Mouse (Mus musculus): ENCODE results near the gene Gm20661. TPM values are rescaled to one million over a fixed set of nuclear protein-coding genes. Genes with fewer than 3 reads are reported as not detected.

The Gm20661 gene
- polyA plus RNA-seq, 1 experiment: 0.58 TPM

GRCm38 (mm10) chr9:107957141-107957540, 25.7 kb upstream of the Gm20661 start:
- WGBS: 87% methylated on average over 6 of the region's 6 CpGs
- no peak for DNase-seq
- TF ChIP-seq CTCF (IDR thresholded peaks at IDR 0.05; ENCODE audit: borderline replicate concordance, control insufficient read depth, extremely low read depth, insufficient read depth, low read length, poor library complexity) (no peak), POLR2A (IDR thresholded peaks at IDR 0.05; ENCODE audit: control insufficient read depth, extremely low read depth, insufficient read depth, low read length, poor library complexity) (no peak)
- no peak overlapping the region for H3K27ac ChIP-seq (ENCODE audit: control insufficient read depth, insufficient read depth, low read length)
- H3K36me3 ChIP-seq (ENCODE audit: control insufficient read depth, insufficient read depth, low read length): peaks cover 9% of the 10 kb centered on the region; the same call in 1 of the 2 replicates
- no peaks in the 10 kb centered on the region for H3K27me3 ChIP-seq (ENCODE audit: control insufficient read depth, insufficient read depth, low read length)
- no peaks in the 10 kb centered on the region for H3K4me1 ChIP-seq (replicated peaks; ENCODE audit: control insufficient read depth, insufficient read depth, low read length)
- no peak overlapping the region for H3K4me3 ChIP-seq (ENCODE audit: control insufficient read depth, insufficient read depth, low read length)

GRCm38 (mm10) chr9:107959896-107960295, 23.0 kb upstream of the Gm20661 start:
- 94% methylated on average over 6 of the region's 6 CpGs for WGBS
- no peak for TF ChIP-seq CTCF (IDR thresholded peaks at IDR 0.05; ENCODE audit: borderline replicate concordance, control insufficient read depth, extremely low read depth, insufficient read depth, low read length, poor library complexity)
- DNase-seq: no peak
- Histone ChIP-seq H3K27ac (ENCODE audit: control insufficient read depth, insufficient read depth, low read length) (no peak overlapping the region), H3K4me1 (replicated peaks; ENCODE audit: control insufficient read depth, insufficient read depth, low read length) (no peaks in the 10 kb centered on the region), H3K4me3 (ENCODE audit: control insufficient read depth, insufficient read depth, low read length) (no peak overlapping the region), H3K36me3 (ENCODE audit: control insufficient read depth, insufficient read depth, low read length) (peaks cover 9% of the 10 kb centered on the region; the same call in 1 of the 2 replicates), H3K27me3 (ENCODE audit: control insufficient read depth, insufficient read depth, low read length) (no peaks in the 10 kb centered on the region)

GRCm38 (mm10) chr9:107960928-107961327, 21.9 kb upstream of the Gm20661 start:
- DNase-seq: no peak
- Histone ChIP-seq H3K4me3 (ENCODE audit: control insufficient read depth, insufficient read depth, low read length) (no peak overlapping the region), H3K27ac (ENCODE audit: control insufficient read depth, insufficient read depth, low read length) (no peak overlapping the region), H3K27me3 (ENCODE audit: control insufficient read depth, insufficient read depth, low read length) (no peaks in the 10 kb centered on the region), H3K36me3 (ENCODE audit: control insufficient read depth, insufficient read depth, low read length) (peaks cover 9% of the 10 kb centered on the region; the same call in 1 of the 2 replicates), H3K4me1 (replicated peaks; ENCODE audit: control insufficient read depth, insufficient read depth, low read length) (no peaks in the 10 kb centered on the region)
- TF ChIP-seq CTCF (IDR thresholded peaks at IDR 0.05; ENCODE audit: borderline replicate concordance, control insufficient read depth, extremely low read depth, insufficient read depth, low read length, poor library complexity) (no peak), POLR2A (IDR thresholded peaks at IDR 0.05; ENCODE audit: control insufficient read depth, extremely low read depth, insufficient read depth, low read length, poor library complexity) (no peak)
- WGBS: 58% methylated on average over 4 of the region's 4 CpGs

- DNase-seq: no peak
- Histone ChIP-seq H3K4me3 (ENCODE audit: control insufficient read depth, insufficient read depth, low read length) (no peak overlapping the region), H3K36me3 (ENCODE audit: control insufficient read depth, insufficient read depth, low read length) (peaks cover 9% of the 10 kb centered on the region; the same call in 1 of the 2 replicates), H3K27me3 (ENCODE audit: control insufficient read depth, insufficient read depth, low read length) (no peaks in the 10 kb centered on the region), H3K4me1 (replicated peaks; ENCODE audit: control insufficient read depth, insufficient read depth, low read length) (no peaks in the 10 kb centered on the region), H3K27ac (ENCODE audit: control insufficient read depth, insufficient read depth, low read length) (no peak overlapping the region)
- WGBS: 96% methylated on average over 10 of the region's 10 CpGs
- TF ChIP-seq POLR2A (IDR thresholded peaks at IDR 0.05; ENCODE audit: control insufficient read depth, extremely low read depth, insufficient read depth, low read length, poor library complexity) (no peak), CTCF (IDR thresholded peaks at IDR 0.05; ENCODE audit: borderline replicate concordance, control insufficient read depth, extremely low read depth, insufficient read depth, low read length, poor library complexity) (no peak)
Measured at GRCm38 (mm10) chr9:107961351-107961762, 21.5 kb upstream of the Gm20661 start.

- DNase-seq: no peak
- 81% methylated on average over 5 of the region's 5 CpGs for WGBS
- H3K36me3 ChIP-seq (ENCODE audit: control insufficient read depth, insufficient read depth, low read length): peaks cover 9% of the 10 kb centered on the region; the same call in 1 of the 2 replicates
Measured at GRCm38 (mm10) chr9:107961881-107962280, 21.0 kb upstream of the Gm20661 start.

GRCm38 (mm10) chr9:107962916-107963315, 19.9 kb upstream of the Gm20661 start:
- TF ChIP-seq CTCF (IDR thresholded peaks at IDR 0.05; ENCODE audit: borderline replicate concordance, control insufficient read depth, extremely low read depth, insufficient read depth, low read length, poor library complexity) (no peak), POLR2A (IDR thresholded peaks at IDR 0.05; ENCODE audit: control insufficient read depth, extremely low read depth, insufficient read depth, low read length, poor library complexity) (no peak)
- H3K4me3 ChIP-seq (ENCODE audit: control insufficient read depth, insufficient read depth, low read length): no peak overlapping the region
- no peaks in the 10 kb centered on the region for H3K4me1 ChIP-seq (replicated peaks; ENCODE audit: control insufficient read depth, insufficient read depth, low read length)
- DNase-seq: no peak
- no peaks in the 10 kb centered on the region for H3K27me3 ChIP-seq (ENCODE audit: control insufficient read depth, insufficient read depth, low read length)
- WGBS: 97% methylated on average over 9 of the region's 9 CpGs
- no peaks in the 10 kb centered on the region; the same call in 1 of the 2 replicates for H3K36me3 ChIP-seq (ENCODE audit: control insufficient read depth, insufficient read depth, low read length)
- H3K27ac ChIP-seq (ENCODE audit: control insufficient read depth, insufficient read depth, low read length): no peak overlapping the region

More at GRCm38 (mm10) chr9:107961881-107962280, 21.0 kb upstream of the Gm20661 start:
- H3K27me3 ChIP-seq (ENCODE audit: control insufficient read depth, insufficient read depth, low read length): no peaks in the 10 kb centered on the region
- H3K4me1 ChIP-seq (replicated peaks; ENCODE audit: control insufficient read depth, insufficient read depth, low read length): no peaks in the 10 kb centered on the region
- H3K4me3 ChIP-seq (ENCODE audit: control insufficient read depth, insufficient read depth, low read length): no peak overlapping the region
- H3K27ac ChIP-seq (ENCODE audit: control insufficient read depth, insufficient read depth, low read length): no peak overlapping the region
- TF ChIP-seq POLR2A (IDR thresholded peaks at IDR 0.05; ENCODE audit: control insufficient read depth, extremely low read depth, insufficient read depth, low read length, poor library complexity): no peak
- TF ChIP-seq CTCF (IDR thresholded peaks at IDR 0.05; ENCODE audit: borderline replicate concordance, control insufficient read depth, extremely low read depth, insufficient read depth, low read length, poor library complexity): no peak

- Histone ChIP-seq H3K27ac (ENCODE audit: control insufficient read depth, insufficient read depth, low read length) (no peak overlapping the region), H3K27me3 (ENCODE audit: control insufficient read depth, insufficient read depth, low read length) (no peaks in the 10 kb centered on the region), H3K4me1 (replicated peaks; ENCODE audit: control insufficient read depth, insufficient read depth, low read length) (no peaks in the 10 kb centered on the region), H3K36me3 (ENCODE audit: control insufficient read depth, insufficient read depth, low read length) (no peaks in the 10 kb centered on the region), H3K4me3 (ENCODE audit: control insufficient read depth, insufficient read depth, low read length) (no peak overlapping the region)
- WGBS: 17% methylated on average over 5 of the region's 5 CpGs
- no peak for TF ChIP-seq POLR2A (IDR thresholded peaks at IDR 0.05; ENCODE audit: control insufficient read depth, extremely low read depth, insufficient read depth, low read length, poor library complexity)
- TF ChIP-seq CTCF (IDR thresholded peaks at IDR 0.05; ENCODE audit: borderline replicate concordance, control insufficient read depth, extremely low read depth, insufficient read depth, low read length, poor library complexity): peak; percentile 81; the same call in 1 of the 2 replicates
- DNase-seq: peak; percentile 66
Measured at GRCm38 (mm10) chr9:107963700-107964099, 19.2 kb upstream of the Gm20661 start.
